Mouse (Mus musculus) small intestine, adult 2 months (tissue): Measurements from ENCODE around the gene Ipo8. TPM values are rescaled to one million over a fixed set of nuclear protein-coding genes. Genes with fewer than 3 reads are reported as not detected.

ENCODE experiments used
- H3K27ac ChIP-seq: fragments of 200-500 bp; 2 replicates; pipeline ENCODE4 v1.5.1; 2012; ENCODE audit warnings: low read depth, low read length, control low read depth, inconsistent platforms; ENCODE audit not compliant: insufficient read depth
- H3K27me3 ChIP-seq: fragments of 200-500 bp; 2 replicates; pipeline ENCODE4 v1.6.1; 2012; ENCODE audit warnings: mild to moderate bottlenecking, moderate library complexity, low read length, inconsistent platforms; ENCODE audit not compliant: control insufficient read depth, insufficient read depth
- H3K36me3 ChIP-seq: fragments of 200-500 bp; 2 replicates; pipeline ENCODE4 v1.6.1; 2012; ENCODE audit warnings: mild to moderate bottlenecking, low read length, control low read depth, inconsistent platforms; ENCODE audit not compliant: control insufficient read depth, insufficient read depth
- H3K4me1 ChIP-seq: fragments of 200-500 bp; 2 replicates; pipeline ENCODE4 v1.6.1; 2012; ENCODE audit warnings: low read length, inconsistent platforms, mixed read lengths; ENCODE audit not compliant: control insufficient read depth, insufficient read depth, insufficient read length
- H3K4me3 ChIP-seq: fragments of 200-500 bp; 2 replicates; pipeline ENCODE4 v1.5.1; 2012; ENCODE audit warnings: low read depth, mild to moderate bottlenecking, control low read depth, inconsistent platforms, low read length, moderate library complexity
- CTCF ChIP-seq: fragments of 200-500 bp; IDR thresholded peaks from 2 replicates; pipeline ENCODE4 v1.5.1; 2012; ENCODE audit warnings: low read depth, mild to moderate bottlenecking, control low read depth, inconsistent platforms, low read length, moderate library complexity, mixed read lengths; ENCODE audit not compliant: insufficient replicate concordance, insufficient read length; ENCODE audit errors: extremely low read depth
- POLR2A ChIP-seq: fragments of 200-500 bp; IDR thresholded peaks from 2 replicates; pipeline ENCODE4 v1.6.1; 2012; ENCODE audit warnings: low read depth, mild to moderate bottlenecking, control low read depth, inconsistent platforms, low read length, moderate library complexity
- WGBS: fragments of 180-500 bp; shearing (Covaris S2); methylation state at CpG from one replicate; pipeline ENCODE4 v1.1.7; 2018; 5-methylcytosine and 5-hydroxymethylcytosine counted together
- polyA plus RNA-seq: library from polyadenylated mRNA; depleted of rRNA; stranded (reverse); fragments of >200 nt; gene quantifications from 2 replicates; pipeline ENCODE4 v1.2.3, GENCODE M21; 2012

Ipo8 gene
- polyA plus RNA-seq, 1 experiment: 6.2 TPM

GRCm38 (mm10) chr6:148826119-148826518 lies 5.1 kb downstream of the Ipo8 start:
- H3K4me3 ChIP-seq: no peak overlapping the region
- TF ChIP-seq POLR2A (no peak), CTCF (no peak)
- 90% methylated on average over 4 of the region's 4 CpGs for WGBS
- peaks cover 3% of the 10 kb centered on the region; the same call in 1 of the 2 replicates for H3K4me1 ChIP-seq
- H3K27ac ChIP-seq: no peak overlapping the region
- H3K36me3 ChIP-seq: peaks cover 12% of the 10 kb centered on the region
- no peaks in the 10 kb centered on the region for H3K27me3 ChIP-seq

- no peak overlapping the region for H3K4me3 ChIP-seq
- H3K27me3 ChIP-seq: no peaks in the 10 kb centered on the region
- H3K27ac ChIP-seq: no peak overlapping the region
- TF ChIP-seq POLR2A (no peak), CTCF (no peak)
- 53% methylated on average over 4 of the region's 4 CpGs for WGBS
- peaks cover 52% of the 10 kb centered on the region for H3K36me3 ChIP-seq
- no peaks in the 10 kb centered on the region for H3K4me1 ChIP-seq
Measured at GRCm38 (mm10) chr6:148818624-148819343, 12.5 kb downstream of the Ipo8 start.

- 82% methylated on average over 5 of the region's 5 CpGs for WGBS
- Histone ChIP-seq H3K4me1 (no peaks in the 10 kb centered on the region), H3K4me3 (no peak overlapping the region), H3K36me3 (peaks cover 60% of the 10 kb centered on the region), H3K27ac (no peak overlapping the region), H3K27me3 (no peaks in the 10 kb centered on the region)
- no peak for TF ChIP-seq POLR2A
- no peak for TF ChIP-seq CTCF
Measured at GRCm38 (mm10) chr6:148816751-148817150, 14.5 kb downstream of the Ipo8 start.

GRCm38 (mm10) chr6:148811117-148811516 lies 20.1 kb downstream of the Ipo8 start:
- peaks cover 54% of the 10 kb centered on the region for H3K36me3 ChIP-seq
- TF ChIP-seq CTCF: no peak
- no peak for TF ChIP-seq POLR2A
- no peak overlapping the region for H3K27ac ChIP-seq

GRCm38 (mm10) chr6:148799773-148800172 lies 31.5 kb downstream of the Ipo8 start:
- H3K4me3 ChIP-seq: no peak overlapping the region
- H3K36me3 ChIP-seq: peaks cover 57% of the 10 kb centered on the region
- H3K27ac ChIP-seq: no peak overlapping the region
- WGBS: 89% methylated on average over 4 of the region's 4 CpGs
- H3K27me3 ChIP-seq: no peaks in the 10 kb centered on the region
- H3K4me1 ChIP-seq: no peaks in the 10 kb centered on the region
- TF ChIP-seq POLR2A (no peak), CTCF (no peak)

More at GRCm38 (mm10) chr6:148811117-148811516, 20.1 kb downstream of the Ipo8 start:
- Histone ChIP-seq H3K4me3 (no peak overlapping the region), H3K27me3 (no peaks in the 10 kb centered on the region), H3K4me1 (no peaks in the 10 kb centered on the region)
- WGBS: 81% methylated on average over 2 of the region's 2 CpGs

GRCm38 (mm10) chr6:148795145-148795544 lies 36.1 kb downstream of the Ipo8 start:
- 89% methylated on average over 2 of the region's 2 CpGs for WGBS
- TF ChIP-seq POLR2A (no peak), CTCF (no peak)
- Histone ChIP-seq H3K27me3 (no peaks in the 10 kb centered on the region), H3K4me1 (no peaks in the 10 kb centered on the region), H3K36me3 (peaks cover 40% of the 10 kb centered on the region), H3K27ac (no peak overlapping the region), H3K4me3 (no peak overlapping the region)

DNA sequence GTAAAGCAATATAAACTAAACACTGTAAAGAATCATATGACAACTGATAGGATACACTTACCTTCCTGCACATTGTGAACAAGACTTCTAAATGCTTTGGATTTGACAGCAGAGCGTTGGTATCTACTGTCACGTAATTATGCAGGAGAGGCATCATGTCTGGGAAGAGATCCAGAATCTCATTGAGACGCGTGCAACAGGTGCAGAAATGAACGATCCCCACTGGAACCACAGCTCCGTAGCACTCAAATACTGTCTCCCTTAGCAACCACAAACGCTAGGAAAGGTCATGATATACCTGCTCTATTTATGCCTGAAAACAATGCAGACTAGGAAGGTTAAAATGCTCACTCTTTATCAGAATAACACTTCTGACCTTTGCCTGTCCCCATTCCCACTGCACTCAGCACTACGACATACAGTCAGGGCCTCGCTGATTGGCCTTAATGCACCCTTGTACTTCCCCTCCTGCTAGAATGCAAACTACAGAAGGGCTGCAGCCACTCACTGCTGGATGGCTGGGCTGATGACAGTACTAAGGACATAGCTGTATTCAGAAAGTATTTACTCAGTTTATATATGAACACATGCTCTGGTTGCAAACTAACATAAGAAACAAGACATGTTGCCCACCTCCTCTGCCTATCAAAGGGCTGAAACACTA lies 42.1 kb downstream of the Ipo8 start:
- Histone ChIP-seq H3K4me1 (no peaks in the 10 kb centered on the region), H3K27me3 (no peaks in the 10 kb centered on the region), H3K36me3 (peaks cover 51% of the 10 kb centered on the region), H3K27ac (no peak overlapping the region), H3K4me3 (no peak overlapping the region)
- WGBS: 76% methylated on average over 9 of the region's 9 CpGs
- TF ChIP-seq POLR2A (no peak), CTCF (no peak)
